ENCODE assay signal across 26 mouse cellular contexts in genomic region chr1:64200387-64201023, GRCm38 (mm10).
DNase-seq lines count a peak whose midpoint lies in the region; ATAC-seq and TF ChIP-seq lines count a peak whose summit lies in the region.
"Had no signal": no experiment of that assay in that cellular context is flagged by ENCODE, and none has a peak within 500 bp of the region (broad histone marks: within the 10 kb centered on the region; RNA-seq: fewer than 3 reads in every experiment).

No protein-coding gene starts in this region.

- DNase-seq in hindbrain, embryonic 14.5 days (ENCODE audit: low spot score): no peak
- DNase-seq in hindbrain, embryonic 10.5 days (ENCODE audit: low spot score): no peak
- peak; percentile 84 for DNase-seq in brain, embryonic 14.5 days (ENCODE audit: low read depth)
- no peak for DNase-seq in MN1 (ENCODE audit: low spot score)
- no peak for DNase-seq in cerebellum, adult 9-10 months
- DNase-seq: adrenal gland, adult 2 months; B cell, adult 2 months; cerebellum, adult 11-12 months; gastrocnemius, postnatal 10 days; heart, postnatal 10 days; kidney, postnatal 36 days; layer of hippocampus, adult 9-11 months; thymus, adult 2 months had no signal

- H3K4me3 ChIP-seq in hindbrain, embryonic 14.5 days (replicated peaks; ENCODE audit: low read length): no peak overlapping the region
- no peak overlapping the region for H3K4me3 ChIP-seq in hindbrain, embryonic 10.5 days
- no peak overlapping the region for H3K4me3 ChIP-seq in forebrain, embryonic 15.5 days
- H3K4me3 ChIP-seq in midbrain, embryonic 13.5 days (replicated peaks): no peak overlapping the region
- H3K4me3 ChIP-seq: embryonic facial prominence, embryonic 15.5 days; kidney, embryonic 15.5 days; limb, embryonic 15.5 days; lung, embryonic 15.5 days had no signal

- H3K4me1 ChIP-seq in hindbrain, embryonic 14.5 days (replicated peaks; ENCODE audit: control insufficient read depth, insufficient read depth, low read length): peaks cover 18% of the 10 kb centered on the region
- peaks cover 14% of the 10 kb centered on the region for H3K4me1 ChIP-seq in hindbrain, embryonic 10.5 days (replicated peaks)
- H3K4me1 ChIP-seq in forebrain, embryonic 15.5 days: peaks cover 31% of the 10 kb centered on the region
- H3K4me1 ChIP-seq in midbrain, embryonic 13.5 days (replicated peaks): peaks cover 31% of the 10 kb centered on the region
- H3K4me1 ChIP-seq: embryonic facial prominence, embryonic 15.5 days; kidney, embryonic 15.5 days had no signal

- TF ChIP-seq CTCF in brain, embryonic 14.5 days (IDR thresholded peaks at IDR 0.05; ENCODE audit: borderline replicate concordance, extremely low read depth, insufficient read depth, insufficient read length): no peak

- no peak overlapping the region for H3K27ac ChIP-seq in hindbrain, embryonic 14.5 days
- H3K27ac ChIP-seq in hindbrain, embryonic 10.5 days: no peak overlapping the region
- no peak overlapping the region for H3K27ac ChIP-seq in forebrain, embryonic 15.5 days (replicated peaks)
- 0 out of 2 replicates have a peak overlapping the region, but pooled peaks have one; percentile 32 for H3K27ac ChIP-seq in midbrain, embryonic 13.5 days
- H3K27ac ChIP-seq: embryonic facial prominence, embryonic 15.5 days; kidney, embryonic 15.5 days; limb, embryonic 15.5 days; liver, embryonic 14.5 days; lung, embryonic 15.5 days; macrophage; stomach, postnatal 0 days had no signal

- peak; percentile 57; the same call in 1 of the 2 replicates for ATAC-seq in hindbrain, embryonic 14.5 days (ENCODE audit: low FRiP score)
- peak; percentile 66 for ATAC-seq in forebrain, embryonic 15.5 days (replicated peaks)
- peak; percentile 66; the same call in 1 of the 2 replicates for ATAC-seq in midbrain, embryonic 13.5 days
- ATAC-seq: intestine, postnatal 0 days had no signal

- WGBS in hindbrain, embryonic 14.5 days: 12% methylated on average over 5 of the region's 5 CpGs
- WGBS in hindbrain, embryonic 10.5 days: 44% methylated on average over 5 of the region's 5 CpGs
- WGBS in forebrain, embryonic 15.5 days: 23% methylated on average over 5 of the region's 5 CpGs
- WGBS in midbrain, embryonic 13.5 days: 21% methylated on average over 5 of the region's 5 CpGs

- no peaks in the 10 kb centered on the region for H3K36me3 ChIP-seq in hindbrain, embryonic 14.5 days (replicated peaks; ENCODE audit: control insufficient read depth, insufficient read depth)
- H3K36me3 ChIP-seq in hindbrain, embryonic 10.5 days: no peaks in the 10 kb centered on the region
- no peaks in the 10 kb centered on the region for H3K36me3 ChIP-seq in forebrain, embryonic 15.5 days
- H3K36me3 ChIP-seq in midbrain, embryonic 13.5 days: no peaks in the 10 kb centered on the region
- H3K36me3 ChIP-seq: embryonic facial prominence, embryonic 15.5 days; G1E; kidney, embryonic 15.5 days; limb, embryonic 15.5 days; lung, embryonic 15.5 days had no signal

- H3K9ac ChIP-seq in hindbrain, embryonic 14.5 days: no peak overlapping the region
- no peak overlapping the region for H3K9ac ChIP-seq in forebrain, embryonic 15.5 days (replicated peaks)
- no peak overlapping the region for H3K9ac ChIP-seq in midbrain, embryonic 13.5 days (replicated peaks)
- H3K9ac ChIP-seq: embryonic facial prominence, embryonic 15.5 days; kidney, embryonic 15.5 days; limb, embryonic 15.5 days; liver, embryonic 14.5 days; lung, embryonic 15.5 days had no signal

- TF ChIP-seq POLR2A in brain, embryonic 14.5 days (IDR thresholded peaks at IDR 0.05; ENCODE audit: borderline replicate concordance, extremely low read depth, insufficient read depth, insufficient read length, poor library complexity, severe bottlenecking): no peak

- H3K9me3 ChIP-seq in hindbrain, embryonic 14.5 days (ENCODE audit: control insufficient read depth, low read length): peaks cover 4% of the 10 kb centered on the region; the same call in 1 of the 2 replicates
- H3K9me3 ChIP-seq in hindbrain, embryonic 10.5 days: peaks cover 7% of the 10 kb centered on the region; the same call in 1 of the 2 replicates
- no peaks in the 10 kb centered on the region for H3K9me3 ChIP-seq in forebrain, embryonic 15.5 days
- H3K9me3 ChIP-seq in midbrain, embryonic 13.5 days: peaks cover 2% of the 10 kb centered on the region; the same call in 1 of the 2 replicates
- H3K9me3 ChIP-seq: embryonic facial prominence, embryonic 15.5 days; G1E; kidney, embryonic 15.5 days; limb, embryonic 15.5 days; lung, embryonic 15.5 days had no signal

- H3K27me3 ChIP-seq in hindbrain, embryonic 14.5 days (ENCODE audit: control insufficient read depth, insufficient read depth, low read length): no peaks in the 10 kb centered on the region
- no peaks in the 10 kb centered on the region for H3K27me3 ChIP-seq in hindbrain, embryonic 10.5 days (ENCODE audit: insufficient read depth, poor library complexity, severe bottlenecking)
- no peaks in the 10 kb centered on the region for H3K27me3 ChIP-seq in forebrain, embryonic 15.5 days
- no peaks in the 10 kb centered on the region for H3K27me3 ChIP-seq in midbrain, embryonic 13.5 days
- H3K27me3 ChIP-seq: CH12.LX; embryonic facial prominence, embryonic 15.5 days; kidney, embryonic 15.5 days; limb, embryonic 15.5 days; lung, embryonic 15.5 days had no signal

- no peak overlapping the region for H3K4me2 ChIP-seq in hindbrain, embryonic 14.5 days (replicated peaks)
- no peak overlapping the region for H3K4me2 ChIP-seq in forebrain, embryonic 15.5 days (replicated peaks)
- no peak overlapping the region for H3K4me2 ChIP-seq in midbrain, embryonic 13.5 days (replicated peaks)
- H3K4me2 ChIP-seq: embryonic facial prominence, embryonic 15.5 days; heart, embryonic 11.5 days; kidney, embryonic 15.5 days; limb, embryonic 15.5 days; lung, embryonic 15.5 days had no signal
